Mouse (Mus musculus) adrenal gland, postnatal 14 days (tissue): ENCODE data around the gene Cby1. TPM values are rescaled to one million over a fixed set of nuclear protein-coding genes. Genes with fewer than 3 reads are reported as not detected.

ENCODE experiments used
- DNase-seq: peaks from one replicate; pipeline ENCODE4 v3.0.0; 2021; ENCODE audit warnings: mixed read lengths
- total RNA-seq: library from RNA; stranded (reverse); gene quantifications from 2 replicates; pipeline ENCODE4 v1.2.3, GENCODE M21; 2021

Gene Cby1
- total RNA-seq, 1 experiment from 2014 or later: 21.9 TPM

DNA sequence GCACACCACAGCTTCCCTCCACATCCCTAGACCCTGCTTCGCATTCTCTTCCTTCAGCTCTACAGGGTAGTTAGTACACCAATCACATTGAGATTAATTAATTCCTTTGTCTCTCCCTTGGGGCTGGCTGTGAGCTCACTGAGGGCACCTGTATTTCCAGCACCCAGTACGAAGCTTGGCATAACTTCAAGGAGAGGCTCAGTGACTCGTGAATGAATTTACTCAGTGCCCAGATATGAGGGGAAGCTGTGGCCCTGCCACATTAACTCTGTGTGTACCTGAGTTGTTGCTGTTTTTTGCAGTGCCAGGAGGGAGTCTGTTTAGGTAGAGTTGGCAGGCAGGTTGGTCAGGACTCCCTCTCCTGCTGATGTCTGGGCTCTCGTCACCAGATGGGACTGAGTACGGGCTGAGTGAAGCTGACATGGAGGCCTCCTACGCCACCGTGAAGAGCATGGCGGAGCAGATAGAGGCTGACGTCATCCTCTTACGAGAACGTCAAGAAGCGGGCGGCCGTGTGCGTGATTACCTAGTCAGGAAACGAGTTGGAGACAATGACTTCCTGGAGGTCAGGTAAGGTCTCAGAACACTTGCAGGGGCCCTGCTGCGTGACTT is 47.7 kb downstream of the Cby1 start:
- no peak for DNase-seq

DNA sequence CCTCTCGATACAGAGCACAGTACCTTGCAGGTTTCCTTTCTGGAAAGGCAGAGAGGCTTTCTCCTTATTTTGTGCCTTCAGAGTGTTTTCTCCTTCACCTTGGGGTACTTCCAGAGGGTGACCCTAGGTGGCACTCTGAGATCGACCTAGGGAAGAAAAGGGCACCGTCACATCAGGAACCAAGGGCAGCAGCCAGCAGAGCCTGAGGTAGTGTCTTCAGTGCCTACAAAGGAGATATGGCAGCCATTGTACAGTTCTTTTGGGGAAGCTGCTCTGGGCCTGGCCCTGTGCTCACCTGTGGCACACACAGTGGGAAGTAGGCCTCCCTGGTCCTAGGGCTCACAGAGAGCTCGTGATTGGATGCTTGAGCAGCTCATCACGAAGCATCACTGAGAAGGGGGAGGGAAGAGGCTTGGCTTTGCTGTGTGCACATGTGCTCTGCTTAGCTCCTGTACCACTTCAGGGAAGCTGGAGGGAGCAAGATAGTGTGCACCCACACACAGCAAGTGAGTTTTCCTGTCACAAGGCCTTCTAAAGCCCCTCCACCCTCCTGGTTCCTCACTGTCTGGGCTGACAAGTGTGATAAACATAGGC is 49.3 kb downstream of the Cby1 start:
- DNase-seq: no peak

DNA sequence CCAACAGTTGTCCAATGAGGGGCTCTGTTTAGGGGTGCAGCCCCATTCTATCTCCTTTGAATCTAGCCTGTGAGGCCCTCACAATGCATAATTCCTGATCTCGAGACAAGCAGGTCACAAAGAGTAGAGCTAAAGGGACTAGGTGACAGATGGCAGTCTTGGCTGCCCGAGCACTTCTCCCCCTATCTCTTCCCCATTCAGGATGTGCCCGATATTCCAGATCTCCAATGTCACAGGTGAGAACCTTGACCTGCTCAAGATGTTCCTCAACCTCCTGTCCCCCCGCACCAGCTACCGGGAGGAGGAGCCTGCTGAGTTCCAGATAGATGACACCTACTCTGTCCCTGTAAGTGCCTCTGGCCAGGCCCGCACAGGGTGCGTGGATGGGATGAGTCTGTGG is 56.6 kb downstream of the Cby1 start:
- no peak for DNase-seq

DNA sequence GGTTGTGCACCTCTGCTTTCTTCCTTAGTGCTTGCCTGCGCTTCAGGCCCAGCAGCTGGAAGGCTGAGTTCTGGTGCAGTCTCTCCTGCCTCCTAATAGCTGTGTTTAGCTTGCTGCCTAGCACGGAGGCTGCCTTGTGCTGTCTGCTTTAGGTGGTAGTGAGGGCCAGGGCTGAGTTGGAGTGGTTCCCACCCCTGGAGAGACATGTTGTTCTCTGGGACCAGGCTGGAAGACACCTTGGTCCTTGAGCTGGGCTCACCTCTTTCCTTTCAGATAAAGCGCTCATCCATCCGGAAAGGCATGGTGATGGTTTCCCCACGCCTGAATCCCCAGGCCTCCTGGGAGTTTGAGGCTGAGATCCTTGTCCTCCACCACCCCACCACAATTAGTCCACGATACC is 57.7 kb downstream of the Cby1 start:
- no peak for DNase-seq

Other genes with a start within 250 kb of the Cby1 start
- gene Csnk1e, start 203.6 kb upstream of the Cby1 start, total RNA-seq: 66.7 and 85.8 TPM in 2 replicates
- 0.19 and 0.23 TPM in 2 replicates for gene Kcnj4, start 154.0 kb upstream of the Cby1 start, total RNA-seq
- 6.8 and 7.3 TPM in 2 replicates for gene Kdelr3, start 142.8 kb upstream of the Cby1 start, total RNA-seq
- 281 and 315 TPM in 2 replicates for gene Ddx17, start 112.5 kb upstream of the Cby1 start, total RNA-seq
- gene Dmc1, start 54.1 kb upstream of the Cby1 start, total RNA-seq: 3.1 TPM in 2 replicates
- gene Fam227a, start 243 bp upstream of the Cby1 start, total RNA-seq: 2.6 and 4.8 TPM in 2 replicates
- gene Tomm22, start 11.7 kb downstream of the Cby1 start, total RNA-seq: 116 and 120 TPM in 2 replicates
- 38.0 and 43.9 TPM in 2 replicates for gene Josd1, start 28.7 kb downstream of the Cby1 start, total RNA-seq
- 26.1 and 35.8 TPM in 2 replicates for gene Gtpbp1, start 31.6 kb downstream of the Cby1 start, total RNA-seq
- gene Sun2, start 83.3 kb downstream of the Cby1 start, total RNA-seq: 61.1 and 78.0 TPM in 2 replicates
- 16.6 and 20.1 TPM in 2 replicates for gene Dnal4, start 118.7 kb downstream of the Cby1 start, total RNA-seq
- gene Nptxr, start 145.6 kb downstream of the Cby1 start, total RNA-seq: 7.0 and 8.4 TPM in 2 replicates
- gene Npcd, start 175.0 kb downstream of the Cby1 start, total RNA-seq: 0.71 and 0.96 TPM in 2 replicates
- gene Cbx6, start 175.5 kb downstream of the Cby1 start, total RNA-seq: 60.1 and 64.8 TPM in 2 replicates
- 19.8 and 38.2 TPM in 2 replicates for gene Apobec3, start 232.5 kb downstream of the Cby1 start, total RNA-seq